Mouse (Mus musculus) stomach, postnatal 0 days (tissue): ENCODE results near the gene Gm5622.

Source experiments
- CTCF ChIP-seq: IDR thresholded peaks from 2 replicates; pipeline ENCODE4 v1.5.1; 2016; ENCODE audit warnings: antibody characterized with exemption, low read depth, mild to moderate bottlenecking, moderate library complexity
- EP300 ChIP-seq: optimal IDR thresholded peaks from 2 replicates; pipeline ENCODE3; 2016; ENCODE audit warnings: antibody characterized with exemption

- TF ChIP-seq CTCF (no peak), EP300 (no peak)
Observed at GRCm38 (mm10) chr14:51507416-51507815, 45.2 kb upstream of the Gm5622 start.
